Mouse (Mus musculus) limb, embryonic 15.5 days (tissue): Measurements from ENCODE around the gene Unc13d. TPM values are rescaled to one million over a fixed set of nuclear protein-coding genes. Genes with fewer than 3 reads are reported as not detected.
"Not testable (repeated sequence)": the region's sequence is repeated elsewhere in the genome, so short reads cannot be mapped to it uniquely, and the experiment has no call there.

Experiments used
- ATAC-seq: fragments of 200-750 bp; cut with Nextera tagmentation; 2 replicates; pipeline ENCODE4 v1.8.0; 2017; ENCODE audit warnings: low read depth, moderate TSS enrichment; ENCODE audit not compliant: insufficient number of reproducible peaks, low FRiP score, low TSS enrichment
- H3K27ac ChIP-seq: fragments of 300-500 bp; sonication (generic); 2 replicates; pipeline ENCODE4 v1.5.1; 2015; ENCODE audit warnings: moderate library complexity, mild to moderate bottlenecking, inconsistent platforms
- H3K27me3 ChIP-seq: fragments of 300-500 bp; sonication (generic); 2 replicates; pipeline ENCODE4 v1.6.1; 2015; ENCODE audit warnings: inconsistent platforms
- H3K36me3 ChIP-seq: fragments of 300-500 bp; sonication (generic); 2 replicates; pipeline ENCODE4 v1.6.1; 2015; ENCODE audit warnings: inconsistent platforms
- H3K4me1 ChIP-seq: fragments of 300-500 bp; sonication (generic); 2 replicates; pipeline ENCODE4 v1.6.1; 2015; ENCODE audit warnings: inconsistent platforms
- H3K4me2 ChIP-seq: fragments of 300-500 bp; sonication (generic); 2 replicates; pipeline ENCODE4 v1.6.1; 2015; ENCODE audit warnings: mild to moderate bottlenecking, inconsistent platforms
- H3K4me3 ChIP-seq: fragments of 300-500 bp; sonication (generic); 2 replicates; pipeline ENCODE4 v1.5.1; 2015; ENCODE audit warnings: mild to moderate bottlenecking, inconsistent platforms
- H3K9ac ChIP-seq: fragments of 300-500 bp; sonication (generic); 2 replicates; pipeline ENCODE4 v1.6.1; 2015; ENCODE audit warnings: inconsistent platforms
- H3K9me3 ChIP-seq: fragments of 300-500 bp; sonication (generic); 2 replicates; pipeline ENCODE4 v1.6.1; 2016; ENCODE audit warnings: inconsistent platforms
- WGBS: fragments of 180-500 bp; shearing (Covaris S2); methylation state at CpG from one replicate; pipeline ENCODE4 v1.1.7; 2015; 5-methylcytosine and 5-hydroxymethylcytosine counted together
- polyA plus RNA-seq: library from polyadenylated mRNA; unstranded; fragments of >200 nt; fragmentation: Nextera tagmentation; extraction: Ambion mirVana; gene quantifications from 2 replicates; pipeline ENCODE4 v1.2.1, GENCODE M21; 2015

Gene Unc13d
- polyA plus RNA-seq, 1 experiment from 2014 or later: 8.8 TPM

GRCm38 (mm10) chr11:116098711-116099460 lies 21.1 kb upstream of the Unc13d start:
- Histone ChIP-seq H3K9ac (no peak overlapping the region), H3K36me3 (no peaks in the 10 kb centered on the region), H3K4me3 (no peak overlapping the region), H3K9me3 (no peaks in the 10 kb centered on the region), H3K4me2 (no peak overlapping the region), H3K4me1 (peaks cover 38% of the 10 kb centered on the region), H3K27me3 (no peaks in the 10 kb centered on the region), H3K27ac (peak overlapping the region; percentile 61; the same call in 1 of the 2 replicates)
- no peak for ATAC-seq
- WGBS: 68% methylated on average over 14 of the region's 14 CpGs

- H3K9ac ChIP-seq: no peak overlapping the region
- no peak overlapping the region for H3K4me2 ChIP-seq
- H3K4me1 ChIP-seq: peaks cover 16% of the 10 kb centered on the region
- no peaks in the 10 kb centered on the region for H3K36me3 ChIP-seq
- no peaks in the 10 kb centered on the region for H3K27me3 ChIP-seq
- no peaks in the 10 kb centered on the region for H3K9me3 ChIP-seq
- H3K27ac ChIP-seq: no peak overlapping the region
- 92% methylated on average over 5 of the region's 5 CpGs for WGBS
- ATAC-seq: no peak
- H3K4me3 ChIP-seq: no peak overlapping the region
Measured at GRCm38 (mm10) chr11:116096213-116097108, 18.7 kb upstream of the Unc13d start.

- no peak overlapping the region for H3K9ac ChIP-seq
- WGBS: 71% methylated on average over 3 of the region's 3 CpGs
- no peak overlapping the region for H3K27ac ChIP-seq
- H3K4me3 ChIP-seq: no peak overlapping the region
- ATAC-seq: no peak
- H3K36me3 ChIP-seq: no peaks in the 10 kb centered on the region
- H3K27me3 ChIP-seq: no peaks in the 10 kb centered on the region
- H3K9me3 ChIP-seq: no peaks in the 10 kb centered on the region
- H3K4me1 ChIP-seq: peaks cover 12% of the 10 kb centered on the region
- H3K4me2 ChIP-seq: no peak overlapping the region
Measured at GRCm38 (mm10) chr11:116095573-116095972, 17.8 kb upstream of the Unc13d start.

- H3K4me3 ChIP-seq: no peak overlapping the region
- H3K4me2 ChIP-seq: no peak overlapping the region
- no peak; the same call in 1 of the 2 replicates for ATAC-seq
- no peaks in the 10 kb centered on the region for H3K27me3 ChIP-seq
- H3K9ac ChIP-seq: no peak overlapping the region
- H3K4me1 ChIP-seq: peaks cover 2% of the 10 kb centered on the region
- H3K27ac ChIP-seq: peak overlapping the region; percentile 0; the same call in 1 of the 2 replicates
- no peaks in the 10 kb centered on the region for H3K9me3 ChIP-seq
- H3K36me3 ChIP-seq: no peaks in the 10 kb centered on the region
- WGBS: 60% methylated on average over 16 of the region's 16 CpGs
Measured at GRCm38 (mm10) chr11:116093771-116094565, 16.2 kb upstream of the Unc13d start.

GRCm38 (mm10) chr11:116092959-116093358 lies 15.2 kb upstream of the Unc13d start:
- not testable (repeated sequence) for H3K36me3 ChIP-seq, H3K9me3 ChIP-seq, H3K27ac ChIP-seq, H3K27me3 ChIP-seq, H3K9ac ChIP-seq, H3K4me3 ChIP-seq, H3K4me2 ChIP-seq, ATAC-seq, H3K4me1 ChIP-seq
- 91% methylated on average over 6 of the region's 6 CpGs for WGBS

- 88% methylated on average over 6 of the region's 6 CpGs for WGBS
- no peak overlapping the region for H3K4me3 ChIP-seq
- no peak overlapping the region for H3K27ac ChIP-seq
- no peak overlapping the region for H3K9ac ChIP-seq
- no peak for ATAC-seq
- H3K4me1 ChIP-seq: peaks cover 9% of the 10 kb centered on the region
- H3K9me3 ChIP-seq: no peaks in the 10 kb centered on the region
- H3K27me3 ChIP-seq: no peaks in the 10 kb centered on the region
- no peak overlapping the region for H3K4me2 ChIP-seq
- H3K36me3 ChIP-seq: no peaks in the 10 kb centered on the region
Measured at GRCm38 (mm10) chr11:116091591-116091990, 13.8 kb upstream of the Unc13d start.

GRCm38 (mm10) chr11:116089545-116089944 lies 11.8 kb upstream of the Unc13d start:
- 87% methylated on average over 6 of the region's 6 CpGs for WGBS
- no peaks in the 10 kb centered on the region for H3K36me3 ChIP-seq

GRCm38 (mm10) chr11:116088741-116089394 lies 11.1 kb upstream of the Unc13d start:
- H3K4me2 ChIP-seq: no peak overlapping the region
- H3K27ac ChIP-seq: no peak overlapping the region
- no peak overlapping the region for H3K9ac ChIP-seq
- H3K36me3 ChIP-seq: peaks cover 4% of the 10 kb centered on the region
- peaks cover 23% of the 10 kb centered on the region for H3K4me1 ChIP-seq
- ATAC-seq: no peak
- H3K4me3 ChIP-seq: no peak overlapping the region
- H3K27me3 ChIP-seq: no peaks in the 10 kb centered on the region
- 82% methylated on average over 11 of the region's 11 CpGs for WGBS
- no peaks in the 10 kb centered on the region for H3K9me3 ChIP-seq

More at GRCm38 (mm10) chr11:116089545-116089944, 11.8 kb upstream of the Unc13d start:
- Histone ChIP-seq H3K4me2 (no peak overlapping the region), H3K4me3 (no peak overlapping the region), H3K4me1 (peaks cover 18% of the 10 kb centered on the region), H3K9ac (no peak overlapping the region), H3K9me3 (no peaks in the 10 kb centered on the region), H3K27ac (no peak overlapping the region), H3K27me3 (no peaks in the 10 kb centered on the region)
- ATAC-seq: no peak

- peak overlapping the region; percentile 57; the same call in 1 of the 2 replicates for H3K4me2 ChIP-seq
- peaks cover 10% of the 10 kb centered on the region for H3K36me3 ChIP-seq
- no peaks in the 10 kb centered on the region for H3K9me3 ChIP-seq
- H3K27me3 ChIP-seq: no peaks in the 10 kb centered on the region
- WGBS: 76% methylated on average over 8 of the region's 8 CpGs
- no peak overlapping the region for H3K9ac ChIP-seq
- H3K4me1 ChIP-seq: peaks cover 24% of the 10 kb centered on the region
- H3K27ac ChIP-seq: no peak overlapping the region
- ATAC-seq: no peak
- no peak overlapping the region for H3K4me3 ChIP-seq
Measured at GRCm38 (mm10) chr11:116088188-116088587, 10.4 kb upstream of the Unc13d start.

GRCm38 (mm10) chr11:116087194-116088130 lies 9.7 kb upstream of the Unc13d start:
- Histone ChIP-seq H3K9ac (peak overlapping the region; percentile 37), H3K27ac (peak overlapping the region; percentile 78), H3K4me1 (peaks cover 24% of the 10 kb centered on the region), H3K27me3 (no peaks in the 10 kb centered on the region), H3K36me3 (peaks cover 15% of the 10 kb centered on the region), H3K4me3 (peak overlapping the region; percentile 52), H3K9me3 (no peaks in the 10 kb centered on the region), H3K4me2 (peak overlapping the region; percentile 57)
- ATAC-seq: peak; percentile 68
- 1% methylated on average over 31 of the region's 31 CpGs for WGBS
